Mouse (Mus musculus) heart, postnatal 14 days (tissue): ENCODE data around the gene Aldh16a1. TPM values are rescaled to one million over a fixed set of nuclear protein-coding genes. Genes with fewer than 3 reads are reported as not detected.

ENCODE experiments used
- DNase-seq, 2 experiments: peaks; one replicate each; pipeline ENCODE4 v3.0.0; 2021 to 2022
- intact Hi-C: fragments of 180-260 bp; cut with DNase I; formaldehyde crosslinking; loops from one replicate; pipeline ENCODE4 v1.15.1; 2025
- long read RNA-seq, 2 experiments: library from polyadenylated mRNA; stranded (forward); transcript quantifications; one replicate each; pipeline ENCODE4 v2.0.0; 2021
- total RNA-seq, 2 experiments: library from RNA; stranded (reverse); gene quantifications; 2 replicates each; pipeline ENCODE4 v1.2.3; 2021

Aldh16a1 gene
- total RNA-seq = 10 to 100 TPM; 20.3 to 27.3 TPM
- long read RNA-seq, experiment 1, transcript Aldh16a1-206 (17 exons, 3,537 nt) = major isoform, 21 of 25 reads
- long read RNA-seq, experiment 1, partial matches to known transcripts = 4 of 25 reads
- long read RNA-seq, experiment 1, other reads (novel, unspliced or antisense) = 0 of 25 reads
- long read RNA-seq, experiment 2, transcript Aldh16a1-206 (17 exons, 3,537 nt) = major isoform, 22 of 32 reads
- long read RNA-seq, experiment 2, partial matches to known transcripts = 7 of 32 reads
- long read RNA-seq, experiment 2, other reads (novel, unspliced or antisense) = 2 of 32 reads

DNA sequence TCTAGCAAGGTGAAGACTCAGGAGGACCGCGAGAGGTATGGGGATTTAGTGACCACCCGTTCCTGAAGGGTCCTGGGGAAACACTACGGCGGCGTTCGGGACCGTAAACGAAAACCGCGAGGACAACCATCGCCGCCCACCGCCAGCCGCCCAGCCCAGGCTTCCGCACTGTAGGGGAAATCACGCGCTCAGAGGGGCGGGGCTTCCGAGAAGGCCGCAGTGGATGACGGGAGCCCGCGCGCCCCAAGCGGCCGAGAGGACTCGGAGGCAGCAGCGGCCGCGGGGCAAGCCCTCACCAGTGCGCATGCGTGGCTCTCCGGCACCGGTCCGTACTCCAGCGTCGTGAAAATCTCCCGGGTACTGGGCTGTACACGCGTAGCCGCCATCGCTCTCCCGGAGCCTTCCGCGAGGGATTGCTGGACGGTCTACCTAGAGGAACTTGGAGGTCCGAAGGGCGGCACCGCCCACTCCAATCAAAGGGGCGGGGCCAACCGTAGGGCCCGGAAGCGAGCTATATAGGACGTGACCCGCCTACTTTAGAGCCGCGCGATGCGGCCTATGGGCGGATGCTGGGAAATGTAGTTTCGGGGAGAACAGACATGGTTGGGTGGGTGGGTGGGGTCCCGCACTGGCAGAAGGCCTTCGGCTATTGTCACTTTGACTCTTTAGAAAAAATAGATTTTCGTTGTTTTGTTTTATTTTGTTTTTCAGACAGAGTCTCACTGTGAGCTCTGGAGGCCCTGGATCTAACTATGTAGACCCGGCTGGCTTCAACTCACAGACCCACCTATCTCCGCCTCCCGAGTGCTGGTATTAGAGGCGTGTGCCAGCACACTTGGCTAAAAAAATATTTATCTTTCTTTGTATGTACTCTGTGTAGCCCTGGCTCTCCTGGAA lies at the start of gene Aldh16a1, which contains the start of gene Pih1d1:
TSS of gene Aldh16a1 (minus strand) at position 489 of the 897 bp plus-strand sequence.
TSS of gene Pih1d1 (plus strand) at position 208 of the 897 bp plus-strand sequence.
- intact Hi-C loops = no loop called here
- peak; percentile 98 for DNase-seq

- intact Hi-C loops = no loop called here
- DNase-seq = no peak
Measured at GRCm38 (mm10) chr7:45202654-45203053, 48.3 kb upstream of the Aldh16a1 start.

- intact Hi-C loops = loop anchor here (1.0 to 2.0 kb wide), 2 partner anchors 37 to 120 kb away; no protein-coding TSS in a partner anchor
- no peak for DNase-seq
Measured at GRCm38 (mm10) chr7:45198961-45199360, 44.6 kb upstream of the Aldh16a1 start.

DNA sequence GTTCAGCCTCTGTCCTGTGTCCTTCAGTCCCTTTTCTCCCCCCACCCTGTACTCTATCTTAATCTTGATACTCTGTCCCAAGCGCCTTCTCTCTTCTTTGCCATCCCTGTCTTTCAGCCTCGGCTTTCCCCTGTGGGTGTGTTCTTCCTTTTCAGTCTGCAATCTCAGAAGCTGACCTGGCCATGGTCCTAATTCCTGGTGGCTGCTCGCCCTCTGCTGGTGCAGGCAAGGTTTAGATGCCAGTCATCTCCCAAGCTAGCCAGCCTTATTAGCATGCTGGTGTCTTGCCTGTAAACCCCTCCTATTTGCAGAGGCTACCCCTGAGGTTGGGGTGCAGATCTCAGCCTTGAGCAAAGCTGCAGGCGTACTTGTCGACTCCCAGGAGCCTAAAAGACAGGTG lies 44.1 kb upstream of the Aldh16a1 start:
- intact Hi-C loops = loop anchor here (1.0 to 2.0 kb wide), 2 partner anchors 36 to 120 kb away; no protein-coding TSS in a partner anchor
- peak; percentile 72 to 84 for DNase-seq

- intact Hi-C loops = no loop called here
- DNase-seq = no peak
Measured at GRCm38 (mm10) chr7:45196994-45197393, 42.6 kb upstream of the Aldh16a1 start.

DNA sequence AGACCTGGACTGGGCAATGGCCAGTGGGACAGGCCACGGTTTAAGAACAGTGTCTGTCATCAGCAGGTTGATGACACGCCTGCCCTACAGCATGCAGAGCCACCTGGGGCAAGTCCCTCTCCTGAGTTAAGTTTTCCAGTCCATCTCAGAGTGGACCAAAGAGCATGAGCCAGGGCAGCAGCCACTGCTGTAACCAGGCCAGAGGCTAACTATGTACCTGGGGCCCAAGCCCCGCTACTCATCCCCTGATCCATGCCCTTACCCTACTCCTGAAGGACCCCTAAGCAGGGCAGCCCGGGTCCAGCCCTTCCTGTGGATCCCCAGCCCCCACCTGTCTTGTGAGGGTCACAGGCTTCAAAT lies 41.8 kb upstream of the Aldh16a1 start:
- intact Hi-C loops = no loop called here
- DNase-seq = no peak

DNA sequence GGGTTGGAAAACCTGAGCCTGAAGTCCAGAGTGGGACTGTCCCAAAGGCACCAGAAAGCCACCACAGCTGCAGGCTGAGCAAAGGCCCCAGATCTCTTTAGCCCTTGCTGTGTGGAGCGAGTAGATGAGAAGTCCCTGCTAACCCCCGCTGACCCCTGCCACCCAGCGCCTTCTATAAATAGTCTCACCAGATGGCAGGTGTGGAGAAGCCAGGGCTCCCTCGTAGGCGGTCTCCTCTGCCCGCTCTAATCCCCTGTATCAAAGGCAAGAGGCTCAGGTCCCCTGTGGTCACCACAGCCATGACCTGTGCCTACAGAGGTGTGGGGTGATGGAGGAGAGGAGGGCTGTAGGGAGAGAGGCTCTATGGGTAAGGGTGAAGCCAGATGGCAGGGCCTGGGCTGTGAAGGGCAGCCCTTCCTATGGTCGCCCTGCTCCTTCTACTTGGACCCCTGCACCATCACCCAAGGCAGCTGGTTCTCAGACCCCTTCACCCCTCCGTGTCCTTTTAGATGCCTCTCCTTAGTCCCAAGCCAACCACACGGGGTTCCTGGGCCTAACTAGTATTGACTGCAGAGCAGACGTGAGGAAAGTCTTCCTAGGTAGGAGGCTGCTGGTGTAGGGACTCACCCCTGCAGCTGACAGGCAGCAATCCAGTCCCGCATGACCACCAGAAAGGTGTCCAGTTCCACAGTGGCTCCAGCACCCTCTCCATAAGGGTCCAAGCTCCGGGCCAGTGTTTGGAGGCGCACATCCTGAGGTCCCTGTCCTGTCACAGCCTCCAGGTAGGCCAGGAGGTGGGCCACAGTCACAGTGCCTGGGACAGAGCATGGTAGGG lies 41.2 kb upstream of the Aldh16a1 start:
- intact Hi-C loops = no loop called here
- no peak for DNase-seq

GRCm38 (mm10) chr7:45193871-45194785 lies 39.7 kb upstream of the Aldh16a1 start:
- intact Hi-C loops = no loop called here
- DNase-seq = no peak

GRCm38 (mm10) chr7:45193406-45193805 lies 39.0 kb upstream of the Aldh16a1 start:
- DNase-seq = no peak
- intact Hi-C loops = no loop called here

GRCm38 (mm10) chr7:45192585-45193310 lies 38.4 kb upstream of the Aldh16a1 start:
- intact Hi-C loops = no loop called here
- no peak for DNase-seq

GRCm38 (mm10) chr7:45191803-45192363 lies 37.5 kb upstream of the Aldh16a1 start:
- intact Hi-C loops = no loop called here
- DNase-seq = no peak

DNA sequence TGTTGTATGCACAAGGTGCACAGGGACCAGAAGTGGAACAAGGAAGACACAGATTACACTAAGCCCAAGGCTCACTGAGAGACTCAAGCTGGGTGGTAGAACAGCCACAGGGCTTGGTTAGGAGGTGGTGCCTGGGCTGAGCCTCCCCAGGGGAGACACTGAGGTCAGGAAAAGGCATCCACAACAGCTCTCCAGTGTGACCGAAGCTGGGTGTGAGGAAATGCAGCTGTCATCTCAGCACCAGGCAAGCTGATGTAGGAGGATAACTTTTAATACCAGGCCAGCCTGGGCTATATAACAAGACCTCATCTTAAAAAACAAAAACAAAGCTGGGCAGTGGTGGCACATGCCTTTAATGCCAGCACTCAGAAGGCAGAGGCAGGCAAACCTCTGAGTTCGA lies 36.8 kb upstream of the Aldh16a1 start:
- intact Hi-C loops = no loop called here
- DNase-seq = no peak

DNA sequence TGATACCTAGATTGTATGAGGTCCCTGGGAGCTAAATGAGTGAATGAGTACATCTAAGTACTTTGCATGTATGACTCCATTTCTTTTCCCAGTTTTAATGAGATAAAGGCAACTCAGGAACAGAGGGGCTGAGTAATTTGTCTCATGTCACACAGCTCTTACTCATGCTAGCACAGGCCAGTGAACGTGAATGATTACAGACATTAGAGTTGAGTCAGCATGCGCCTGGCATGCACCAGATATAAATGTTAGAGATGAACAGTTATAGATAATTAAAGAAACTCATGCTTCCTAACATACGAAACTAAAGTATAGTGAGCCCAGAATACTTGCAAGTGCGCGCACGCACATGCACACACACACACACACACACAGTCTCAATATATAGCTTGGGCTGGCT lies 35.8 kb upstream of the Aldh16a1 start:
- no peak for DNase-seq
- intact Hi-C loops = no loop called here

- intact Hi-C loops = no loop called here
- no peak for DNase-seq
Measured at GRCm38 (mm10) chr7:45189600-45189999, 35.2 kb upstream of the Aldh16a1 start.

- intact Hi-C loops = no loop called here
- DNase-seq = no peak
Measured at GRCm38 (mm10) chr7:45185921-45186320, 31.5 kb upstream of the Aldh16a1 start.

GRCm38 (mm10) chr7:45183672-45184071 lies 29.3 kb upstream of the Aldh16a1 start:
- intact Hi-C loops = no loop called here
- DNase-seq = no peak

GRCm38 (mm10) chr7:45182606-45183005 lies 28.2 kb upstream of the Aldh16a1 start:
- no peak for DNase-seq
- intact Hi-C loops = no loop called here

DNA sequence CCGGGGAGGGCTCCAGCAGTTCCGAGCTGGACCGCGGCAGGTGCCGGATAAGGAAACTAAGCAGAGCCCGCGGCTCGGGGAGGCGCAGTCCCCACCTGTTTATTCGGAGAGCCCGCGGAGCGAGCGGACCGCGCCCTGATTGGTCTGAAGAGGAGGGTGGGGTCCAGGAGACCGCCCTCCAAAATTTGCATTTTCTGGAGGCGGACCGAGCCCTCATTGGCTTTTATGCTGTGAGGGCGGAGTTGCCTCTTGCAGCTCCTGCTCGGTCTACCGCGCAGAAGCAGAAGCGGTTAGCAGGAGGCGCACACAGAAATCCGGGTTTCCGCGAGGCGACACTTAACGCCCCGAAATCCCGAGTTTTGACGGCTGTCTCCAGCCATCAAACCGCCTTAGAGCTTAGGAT lies 27.8 kb upstream of the Aldh16a1 start:
- intact Hi-C loops = no loop called here

DNA sequence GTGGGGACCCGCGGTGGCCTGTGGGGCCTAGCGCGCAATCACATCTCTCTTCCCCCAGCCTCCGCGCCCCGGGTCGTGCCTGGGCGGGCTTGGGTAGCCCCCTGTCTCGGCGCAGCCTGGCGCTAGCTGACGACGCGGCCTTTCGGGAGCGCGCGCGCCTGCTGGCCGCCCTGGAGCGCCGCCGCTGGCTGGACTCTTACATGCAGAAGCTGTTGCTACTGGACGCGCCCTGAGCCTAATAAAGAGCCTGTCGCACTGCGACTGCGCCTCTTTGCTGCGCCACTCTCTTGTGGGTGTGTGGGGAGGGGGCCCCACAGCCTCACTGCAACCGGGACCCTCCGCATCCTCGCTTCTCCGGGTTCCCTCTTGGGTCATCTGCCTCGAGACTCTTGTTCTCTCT lies 27.2 kb upstream of the Aldh16a1 start:
- intact Hi-C loops = no loop called here
- peak in 1 of 2 experiments; percentile 34 for DNase-seq

More for the DNA sequence above, 27.8 kb upstream of the Aldh16a1 start:
- DNase-seq = peak; percentile 84 to 88
